Mouse (Mus musculus): ENCODE measurements around the gene Usp37.

- no peak for TF ChIP-seq CTCF (conservative IDR thresholded peaks at IDR 0.05; ENCODE audit: insufficient read depth, insufficient read length, low read depth, low read length)
- no peak for TF ChIP-seq POLR2A (IDR thresholded peaks at IDR 0.05; ENCODE audit: low read depth, low read length)
Observed at GRCm38 (mm10) chr1:74524746-74525145, 19.3 kb downstream of the Usp37 start.
